Mouse (Mus musculus): Measurements from ENCODE around the gene Ofcc1. TPM values are rescaled to one million over a fixed set of nuclear protein-coding genes. Genes with fewer than 3 reads are reported as not detected.

Ofcc1 gene
- polyA plus RNA-seq (2014; fragmentation: Nextera tagmentation; extraction: Ambion mirVana): not detected in 2 replicates

DNA sequence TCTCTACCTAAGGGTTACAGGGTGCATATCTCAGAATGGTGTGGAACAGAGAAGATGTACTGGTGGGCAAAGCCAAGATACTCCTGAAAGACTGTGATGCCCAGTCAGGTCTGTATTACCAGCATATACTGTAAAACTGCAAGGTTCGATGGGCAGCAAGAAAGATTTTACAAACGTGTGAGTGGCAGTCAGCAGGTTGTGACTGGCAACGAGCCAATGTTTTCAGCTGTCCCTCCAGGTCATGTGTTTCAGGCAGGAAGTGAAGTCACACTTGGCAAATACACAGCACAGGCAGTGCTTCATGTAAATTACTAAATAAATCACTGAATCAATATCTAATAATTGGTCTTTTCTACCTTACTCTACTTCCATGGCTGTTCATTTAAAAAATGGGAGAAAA is at the start of gene Ofcc1:
Gene Ofcc1 (minus strand): TSS at position 163 of the 400 bp plus-strand sequence.
- Histone ChIP-seq H3K27me3 (ENCODE audit: insufficient read depth, low read length) (no peaks in the 10 kb centered on the region), H3K4me2 (no peak within 1 kb of the TSS), H3K4me1 (ENCODE audit: insufficient read depth) (no peaks in the 10 kb centered on the region), H3K9me3 (ENCODE audit: low read depth, low read length) (no peaks in the 10 kb centered on the region), H3K9ac (no peak within 1 kb of the TSS), H3K27ac (ENCODE audit: low read depth) (no peak within 1 kb of the TSS), H3K4me3 (ENCODE audit: low read depth, low read length) (no peak within 1 kb of the TSS), H3K36me3 (ENCODE audit: insufficient read depth) (no peaks in the 10 kb centered on the region)
- TF ChIP-seq CTCF (IDR thresholded peaks at IDR 0.05; ENCODE audit: low read depth): no peak
- DNase-seq (peak; percentile 51), ATAC-seq (ENCODE audit: insufficient read depth) (no peak)
- WGBS: 37% methylated on average over 3 of the region's 3 CpGs

DNA sequence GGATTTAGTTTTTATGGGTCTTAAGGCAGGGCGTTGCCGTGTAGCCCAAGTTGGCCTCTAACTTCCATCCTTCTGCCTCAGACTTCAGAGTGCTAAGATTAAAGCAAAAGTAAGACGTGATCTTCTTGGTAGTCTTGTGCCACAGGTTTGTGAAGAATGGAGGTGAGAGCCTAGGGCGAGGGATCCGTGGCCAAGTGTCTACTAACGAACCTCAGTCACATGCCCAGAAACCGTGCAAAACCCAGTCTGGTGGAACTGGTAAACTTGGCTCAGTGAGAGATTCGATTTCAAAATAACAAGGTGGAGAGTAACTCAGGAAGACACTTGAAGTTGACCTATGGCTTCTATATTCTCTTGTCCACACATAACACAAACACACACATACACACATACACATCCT is 28.9 kb upstream of the Ofcc1 start:
- ATAC-seq (ENCODE audit: insufficient read depth) (no peak), DNase-seq (no peak)
- Histone ChIP-seq H3K4me2 (no peak overlapping the region), H3K9me3 (ENCODE audit: low read depth, low read length) (no peaks in the 10 kb centered on the region), H3K4me1 (ENCODE audit: insufficient read depth) (no peaks in the 10 kb centered on the region), H3K4me3 (ENCODE audit: low read depth, low read length) (no peak overlapping the region), H3K36me3 (ENCODE audit: insufficient read depth) (no peaks in the 10 kb centered on the region), H3K9ac (no peak overlapping the region), H3K27me3 (ENCODE audit: insufficient read depth, low read length) (no peaks in the 10 kb centered on the region), H3K27ac (ENCODE audit: low read depth) (no peak overlapping the region)
- 89% methylated on average over 8 of the region's 8 CpGs for WGBS
- TF ChIP-seq CTCF (IDR thresholded peaks at IDR 0.05; ENCODE audit: low read depth): no peak

DNA sequence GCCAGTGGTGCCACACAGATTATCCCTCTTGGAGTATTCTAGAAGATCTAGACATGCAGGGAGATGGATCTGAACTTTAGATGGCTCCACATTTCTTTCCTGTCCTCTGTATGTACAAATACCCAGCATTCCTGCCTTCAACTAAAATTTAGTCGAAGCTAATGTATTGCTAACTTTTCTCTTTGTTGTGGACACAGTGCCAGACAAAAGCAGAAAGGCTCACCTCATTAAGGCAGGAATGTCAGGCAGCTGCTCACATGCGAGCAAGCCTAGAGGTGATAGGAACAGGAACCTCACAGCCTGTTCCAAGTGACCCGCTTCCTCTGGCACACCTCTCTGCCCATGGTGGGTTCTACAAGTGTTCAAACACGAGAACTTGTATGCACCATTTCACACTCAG is 26.2 kb upstream of the Ofcc1 start:
- H3K27me3 ChIP-seq (ENCODE audit: insufficient read depth, low read length): no peaks in the 10 kb centered on the region
- 26% methylated on average over 4 of the region's 4 CpGs for WGBS
- peak; percentile 12 for DNase-seq
- H3K4me3 ChIP-seq (ENCODE audit: low read depth, low read length): no peak overlapping the region
- no peak for TF ChIP-seq CTCF (IDR thresholded peaks at IDR 0.05; ENCODE audit: low read depth)
- no peak overlapping the region for H3K4me2 ChIP-seq
- no peaks in the 10 kb centered on the region for H3K9me3 ChIP-seq (ENCODE audit: low read depth, low read length)
- ATAC-seq (ENCODE audit: insufficient read depth): 0 out of 2 replicates have a peak, but pooled peaks have one; percentile 8
- H3K36me3 ChIP-seq (ENCODE audit: insufficient read depth): no peaks in the 10 kb centered on the region
- no peak overlapping the region for H3K27ac ChIP-seq (ENCODE audit: low read depth)
- H3K9ac ChIP-seq: no peak overlapping the region
- no peaks in the 10 kb centered on the region for H3K4me1 ChIP-seq (ENCODE audit: insufficient read depth)

DNA sequence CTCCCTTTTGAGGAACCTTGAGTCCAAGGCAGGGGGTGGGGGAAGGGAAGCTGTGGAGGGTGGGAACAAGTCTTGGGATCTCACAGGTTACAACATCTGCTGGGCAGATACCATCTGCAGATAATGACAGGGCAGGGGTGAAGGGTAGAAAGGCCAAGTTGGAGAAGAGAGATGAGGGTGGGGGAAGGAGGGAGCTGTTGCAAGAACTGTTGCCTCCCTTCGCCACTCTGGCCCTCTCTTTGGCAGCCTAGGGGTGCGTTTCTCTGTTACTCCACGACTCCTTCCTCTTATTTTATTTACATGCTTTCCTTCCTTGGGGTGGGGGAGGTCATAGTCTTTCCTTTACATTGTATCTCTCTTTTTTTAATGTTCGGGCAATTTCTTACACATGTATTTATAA is 23.7 kb upstream of the Ofcc1 start:
- no peak for ATAC-seq (ENCODE audit: insufficient read depth)
- WGBS: 69% methylated on average over 4 of the region's 4 CpGs
- Histone ChIP-seq H3K27me3 (ENCODE audit: insufficient read depth, low read length) (no peaks in the 10 kb centered on the region), H3K27ac (ENCODE audit: low read depth) (no peak overlapping the region), H3K4me3 (ENCODE audit: low read depth, low read length) (no peak overlapping the region), H3K4me2 (no peak overlapping the region), H3K36me3 (ENCODE audit: insufficient read depth) (no peaks in the 10 kb centered on the region), H3K9me3 (ENCODE audit: low read depth, low read length) (no peaks in the 10 kb centered on the region), H3K4me1 (ENCODE audit: insufficient read depth) (no peaks in the 10 kb centered on the region), H3K9ac (no peak overlapping the region)
- TF ChIP-seq CTCF (IDR thresholded peaks at IDR 0.05; ENCODE audit: low read depth): no peak
- DNase-seq: no peak

DNA sequence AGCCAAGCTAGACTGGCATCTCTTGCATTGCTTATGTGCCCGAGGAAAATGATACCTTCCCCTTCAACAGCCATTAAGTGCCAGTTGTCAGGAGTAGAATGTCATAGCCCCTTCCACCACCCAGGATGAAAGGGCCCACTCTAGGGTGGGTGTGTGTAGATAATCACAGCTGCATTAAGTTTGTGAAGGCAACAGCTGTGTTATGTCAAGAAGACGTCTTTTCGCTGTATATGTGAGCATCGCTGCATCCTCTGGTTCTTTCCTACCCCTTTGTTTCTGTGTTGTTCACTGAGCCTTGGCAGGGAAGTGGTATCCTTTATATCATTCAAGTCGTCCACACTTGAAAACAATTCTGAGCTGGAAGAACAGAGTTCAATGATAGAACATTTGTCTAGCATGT is 15.5 kb upstream of the Ofcc1 start:
- WGBS: 34% methylated on average over 5 of the region's 5 CpGs
- peak; percentile 95 for ATAC-seq (ENCODE audit: insufficient read depth)
- H3K27ac ChIP-seq (ENCODE audit: low read depth): no peak overlapping the region
- no peaks in the 10 kb centered on the region for H3K27me3 ChIP-seq (ENCODE audit: insufficient read depth, low read length)
- H3K36me3 ChIP-seq (ENCODE audit: insufficient read depth): no peaks in the 10 kb centered on the region
- H3K9ac ChIP-seq: no peak overlapping the region
- H3K4me3 ChIP-seq (ENCODE audit: low read depth, low read length): no peak overlapping the region
- H3K9me3 ChIP-seq (ENCODE audit: low read depth, low read length): no peaks in the 10 kb centered on the region
- no peak for TF ChIP-seq CTCF (IDR thresholded peaks at IDR 0.05; ENCODE audit: low read depth)
- H3K4me2 ChIP-seq: no peak overlapping the region
- DNase-seq: peak; percentile 80
- H3K4me1 ChIP-seq (ENCODE audit: insufficient read depth): no peaks in the 10 kb centered on the region

DNA sequence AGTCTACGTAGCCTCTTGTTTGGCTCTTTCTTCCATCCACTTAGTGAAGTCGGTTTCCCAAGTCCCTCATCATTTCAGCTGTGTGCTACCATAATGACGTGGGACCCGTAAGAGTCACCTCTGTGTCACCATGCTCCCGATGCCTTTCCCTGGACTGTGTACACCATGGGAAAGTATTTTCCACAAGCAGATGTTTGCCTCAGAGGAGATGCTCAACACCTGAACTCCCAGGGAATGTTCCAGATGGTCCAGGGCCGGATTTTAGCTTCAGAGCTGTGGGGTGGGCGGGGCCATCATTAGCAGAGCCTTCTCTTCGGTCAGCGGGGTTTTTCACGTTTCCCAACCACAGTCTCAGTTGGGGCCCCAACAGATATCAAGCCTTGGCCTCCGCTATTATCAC is 5.5 kb upstream of the Ofcc1 start:
- no peak overlapping the region for H3K4me2 ChIP-seq
- H3K36me3 ChIP-seq (ENCODE audit: insufficient read depth): no peaks in the 10 kb centered on the region
- H3K4me1 ChIP-seq (ENCODE audit: insufficient read depth): no peaks in the 10 kb centered on the region
- WGBS: 77% methylated on average over 11 of the region's 11 CpGs
- no peak for ATAC-seq (ENCODE audit: insufficient read depth)
- H3K4me3 ChIP-seq (ENCODE audit: low read depth, low read length): no peak overlapping the region
- no peaks in the 10 kb centered on the region for H3K27me3 ChIP-seq (ENCODE audit: insufficient read depth, low read length)
- H3K9ac ChIP-seq: no peak overlapping the region
- no peak for DNase-seq
- no peaks in the 10 kb centered on the region for H3K9me3 ChIP-seq (ENCODE audit: low read depth, low read length)
- no peak for TF ChIP-seq CTCF (IDR thresholded peaks at IDR 0.05; ENCODE audit: low read depth)
- no peak overlapping the region for H3K27ac ChIP-seq (ENCODE audit: low read depth)

DNA sequence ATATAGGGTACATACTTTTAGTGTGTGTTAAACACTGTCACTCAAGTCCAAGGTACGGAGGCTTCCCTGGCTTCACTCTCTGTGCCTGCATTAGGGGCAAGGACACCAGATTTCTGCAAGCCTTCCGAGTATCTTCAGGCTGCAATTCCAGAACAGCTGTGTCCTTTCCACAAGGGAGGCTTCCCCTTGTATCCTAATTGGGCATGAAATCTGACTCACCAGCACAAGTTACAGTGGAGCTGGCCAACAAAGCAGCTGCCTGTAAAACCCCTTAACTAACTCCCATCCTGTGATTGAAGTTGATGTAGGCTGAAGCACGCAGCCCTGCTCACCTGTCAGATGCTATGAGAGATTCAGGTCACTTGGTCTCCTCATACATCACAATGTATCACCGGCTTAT is 3.6 kb upstream of the Ofcc1 start:
- H3K9ac ChIP-seq: no peak overlapping the region
- H3K4me1 ChIP-seq (ENCODE audit: insufficient read depth): no peaks in the 10 kb centered on the region
- H3K27me3 ChIP-seq (ENCODE audit: insufficient read depth, low read length): no peaks in the 10 kb centered on the region
- H3K4me3 ChIP-seq (ENCODE audit: low read depth, low read length): no peak overlapping the region
- TF ChIP-seq CTCF (IDR thresholded peaks at IDR 0.05; ENCODE audit: low read depth): no peak
- H3K9me3 ChIP-seq (ENCODE audit: low read depth, low read length): no peaks in the 10 kb centered on the region
- 42% methylated on average over 4 of the region's 4 CpGs for WGBS
- H3K4me2 ChIP-seq: no peak overlapping the region
- DNase-seq: peak; percentile 15
- H3K27ac ChIP-seq (ENCODE audit: low read depth): no peak overlapping the region
- no peak for ATAC-seq (ENCODE audit: insufficient read depth)
- H3K36me3 ChIP-seq (ENCODE audit: insufficient read depth): no peaks in the 10 kb centered on the region

DNA sequence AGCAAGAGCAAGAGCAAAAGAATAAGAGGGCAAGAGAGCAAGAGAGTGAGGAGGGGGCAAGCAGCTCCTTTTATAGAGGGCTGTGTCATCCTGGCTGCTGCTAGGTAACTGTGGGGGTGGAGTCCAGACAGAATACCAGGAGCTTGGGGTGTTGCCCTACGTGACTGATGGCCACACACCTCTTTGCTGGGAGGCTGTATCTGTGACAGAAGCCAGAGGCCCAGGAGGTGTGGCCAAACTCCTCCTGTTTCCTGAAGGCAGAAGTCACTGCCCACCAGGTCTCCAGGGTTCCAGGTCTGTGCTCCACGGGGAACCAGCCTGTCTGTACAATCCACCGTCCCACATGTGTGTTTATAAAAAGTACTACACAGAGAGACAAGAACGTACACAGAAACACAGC is 558 bp downstream of the Ofcc1 start:
- TF ChIP-seq CTCF (IDR thresholded peaks at IDR 0.05; ENCODE audit: low read depth): no peak
- ATAC-seq (ENCODE audit: insufficient read depth) (no peak; the same call in 1 of the 2 replicates), DNase-seq (no peak)
- no peaks in the 10 kb centered on the region for H3K4me1 ChIP-seq (ENCODE audit: insufficient read depth)
- 35% methylated on average over 4 of the region's 4 CpGs for WGBS
- H3K4me3 ChIP-seq (ENCODE audit: low read depth, low read length): no peak overlapping the region
- no peaks in the 10 kb centered on the region for H3K36me3 ChIP-seq (ENCODE audit: insufficient read depth)
- H3K9me3 ChIP-seq (ENCODE audit: low read depth, low read length): no peaks in the 10 kb centered on the region
- H3K27ac ChIP-seq (ENCODE audit: low read depth): no peak overlapping the region
- no peak overlapping the region for H3K4me2 ChIP-seq
- no peaks in the 10 kb centered on the region for H3K27me3 ChIP-seq (ENCODE audit: insufficient read depth, low read length)
- no peak overlapping the region for H3K9ac ChIP-seq
